Mouse (Mus musculus) cerebellum, adult 2 months (tissue): ENCODE results near the gene Tcf23.

Source experiments
- CTCF ChIP-seq: fragments of 200-500 bp; IDR thresholded peaks from 2 replicates; pipeline ENCODE4 v1.5.1; 2011; ENCODE audit warnings: low read depth, mild to moderate bottlenecking, control low read depth, low read length, moderate library complexity, borderline replicate concordance; ENCODE audit not compliant: insufficient read depth
- POLR2A ChIP-seq: fragments of 200-500 bp; IDR thresholded peaks from 2 replicates; pipeline ENCODE4 v1.6.1; 2011; ENCODE audit warnings: low read length, control low read depth, borderline replicate concordance; ENCODE audit not compliant: insufficient read depth

DNA sequence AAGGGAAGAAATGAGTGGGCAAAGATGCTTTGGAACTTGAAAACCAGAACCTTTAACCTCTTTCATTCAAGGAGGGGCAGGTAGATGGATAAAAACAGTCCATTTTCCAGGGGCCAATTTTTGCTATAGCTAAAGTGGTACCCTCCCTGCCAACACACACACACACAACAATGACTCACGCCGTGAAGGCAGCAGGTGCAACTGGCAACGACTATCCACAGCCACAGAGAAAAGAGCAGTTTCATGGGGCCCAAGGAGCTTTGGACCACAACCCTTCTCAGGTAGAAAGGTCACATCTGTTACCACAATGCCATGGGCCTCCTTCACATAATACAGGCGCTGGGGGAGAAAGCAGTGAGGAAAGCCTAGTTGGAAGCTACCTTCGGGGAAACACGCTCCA, 12.7 kb upstream of the Tcf23 start:
- TF ChIP-seq CTCF (no peak), POLR2A (no peak)
